Mouse (Mus musculus) intestine, embryonic 16.5 days (tissue): ENCODE results near the gene Slc11a2. TPM values are rescaled to one million over a fixed set of nuclear protein-coding genes. Genes with fewer than 3 reads are reported as not detected.

ENCODE experiments used
- ATAC-seq: fragments of 200-750 bp; cut with Nextera tagmentation; 2 replicates; pipeline ENCODE4 v1.8.0; 2017; ENCODE audit warnings: moderate TSS enrichment, moderate library complexity
- H3K27ac ChIP-seq: fragments of 300-500 bp; sonication (generic); 2 replicates; pipeline ENCODE4 v1.5.1; 2014; ENCODE audit warnings: mild to moderate bottlenecking, low read length
- H3K27me3 ChIP-seq: fragments of 300-500 bp; sonication (generic); replicated peaks from 2 replicates; pipeline ENCODE4 v1.6.1; 2014; ENCODE audit warnings: low read length, control low read depth, mixed read lengths; ENCODE audit not compliant: control insufficient read depth, insufficient read depth
- H3K36me3 ChIP-seq: fragments of 300-500 bp; sonication (generic); 2 replicates; pipeline ENCODE4 v1.6.1; 2014; ENCODE audit warnings: low read length, control low read depth; ENCODE audit not compliant: control insufficient read depth, insufficient read depth
- H3K4me1 ChIP-seq: fragments of 300-500 bp; sonication (generic); 2 replicates; pipeline ENCODE4 v1.6.1; 2014; ENCODE audit warnings: low read length, control low read depth, mixed read lengths; ENCODE audit not compliant: control insufficient read depth, insufficient read depth
- H3K4me2 ChIP-seq: fragments of 300-500 bp; sonication (generic); 2 replicates; pipeline ENCODE4 v1.6.1; 2014; ENCODE audit warnings: low read depth, low read length, control low read depth
- H3K4me3 ChIP-seq: fragments of 300-500 bp; sonication (generic); 2 replicates; pipeline ENCODE4 v1.5.1; 2014; ENCODE audit warnings: mild to moderate bottlenecking, low read length
- H3K9ac ChIP-seq: fragments of 300-500 bp; sonication (generic); 2 replicates; pipeline ENCODE4 v1.6.1; 2014; ENCODE audit warnings: low read depth, low read length
- H3K9me3 ChIP-seq: fragments of 300-500 bp; sonication (generic); 2 replicates; pipeline ENCODE4 v1.6.1; 2016; ENCODE audit warnings: low read length, control low read depth; ENCODE audit not compliant: control insufficient read depth
- WGBS: fragments of 180-500 bp; shearing (Covaris S2); extraction: QIAGEN DNeasy Blood & Tissue Kit; methylation state at CpG from one replicate; pipeline ENCODE4 v1.1.7; 2014; 5-methylcytosine and 5-hydroxymethylcytosine counted together
- polyA plus RNA-seq: library from polyadenylated mRNA; unstranded; fragments of >200 nt; fragmentation: Nextera tagmentation; extraction: Ambion mirVana; gene quantifications from 2 replicates; pipeline ENCODE4 v1.2.1, GENCODE M21; 2015

The Slc11a2 gene
- polyA plus RNA-seq, 1 experiment from 2014 or later = 40.7 TPM

GRCm38 (mm10) chr15:100401811-100402210, 23.1 kb downstream of the Slc11a2 start:
- peaks cover 29% of the 10 kb centered on the region for H3K36me3 ChIP-seq
- H3K9ac ChIP-seq = peak overlapping the region; percentile 54; the same call in 1 of the 2 replicates
- peak overlapping the region; percentile 31 for H3K4me3 ChIP-seq
- peaks cover 10% of the 10 kb centered on the region for H3K4me1 ChIP-seq
- peak overlapping the region; percentile 16; the same call in 1 of the 2 replicates for H3K27ac ChIP-seq
- no peak for ATAC-seq
- H3K4me2 ChIP-seq = peak overlapping the region; percentile 28; the same call in 1 of the 2 replicates
- H3K9me3 ChIP-seq = no peaks in the 10 kb centered on the region
- WGBS = 91% methylated on average over 4 of the region's 4 CpGs
- no peaks in the 10 kb centered on the region for H3K27me3 ChIP-seq

GRCm38 (mm10) chr15:100400592-100401250, 24.2 kb downstream of the Slc11a2 start:
- H3K27me3 ChIP-seq = no peaks in the 10 kb centered on the region
- H3K4me3 ChIP-seq = no peak overlapping the region
- H3K27ac ChIP-seq = no peak overlapping the region
- ATAC-seq = peak; percentile 55
- H3K4me1 ChIP-seq = peaks cover 3% of the 10 kb centered on the region
- 77% methylated on average over 16 of the region's 16 CpGs for WGBS
- no peak overlapping the region for H3K9ac ChIP-seq
- H3K4me2 ChIP-seq = no peak overlapping the region
- H3K9me3 ChIP-seq = no peaks in the 10 kb centered on the region
- peaks cover 31% of the 10 kb centered on the region for H3K36me3 ChIP-seq

- no peaks in the 10 kb centered on the region for H3K27me3 ChIP-seq
- H3K4me3 ChIP-seq = no peak overlapping the region
- no peaks in the 10 kb centered on the region for H3K4me1 ChIP-seq
- WGBS = 97% methylated on average over 3 of the region's 3 CpGs
- peaks cover 27% of the 10 kb centered on the region for H3K36me3 ChIP-seq
- no peak overlapping the region for H3K9ac ChIP-seq
- H3K27ac ChIP-seq = no peak overlapping the region
- no peak for ATAC-seq
- H3K4me2 ChIP-seq = no peak overlapping the region
- no peaks in the 10 kb centered on the region for H3K9me3 ChIP-seq
Observed at GRCm38 (mm10) chr15:100395561-100395960, 29.3 kb downstream of the Slc11a2 start.

DNA sequence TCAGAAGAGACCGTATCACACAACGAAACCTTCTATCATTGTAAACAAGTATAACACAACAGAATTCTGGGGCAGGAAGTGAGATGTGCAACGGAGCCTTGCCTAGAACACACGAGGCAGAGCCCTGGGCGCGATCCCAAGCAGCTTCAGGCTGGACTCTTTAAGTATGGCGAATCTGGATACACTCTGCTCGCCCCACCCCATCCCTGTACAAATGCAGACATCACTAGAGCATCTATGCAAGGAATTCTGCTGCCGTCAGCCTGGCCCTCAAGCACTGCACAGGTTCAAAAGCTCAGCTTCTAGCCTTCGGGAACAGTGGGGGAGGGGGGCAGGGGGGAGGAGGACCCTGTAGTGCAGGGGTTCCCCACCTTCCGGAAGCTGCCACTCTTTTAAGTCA, 31.9 kb downstream of the Slc11a2 start:
- H3K36me3 ChIP-seq = peaks cover 15% of the 10 kb centered on the region
- no peak overlapping the region for H3K27ac ChIP-seq
- no peaks in the 10 kb centered on the region for H3K27me3 ChIP-seq
- H3K4me2 ChIP-seq = no peak overlapping the region
- no peaks in the 10 kb centered on the region for H3K4me1 ChIP-seq
- ATAC-seq = no peak
- H3K4me3 ChIP-seq = no peak overlapping the region
- no peak overlapping the region for H3K9ac ChIP-seq
- H3K9me3 ChIP-seq = no peaks in the 10 kb centered on the region
- WGBS = 79% methylated on average over 11 of the region's 11 CpGs

- Histone ChIP-seq H3K9me3 (no peaks in the 10 kb centered on the region), H3K4me1 (no peaks in the 10 kb centered on the region), H3K36me3 (peaks cover 7% of the 10 kb centered on the region), H3K4me2 (no peak overlapping the region), H3K27me3 (no peaks in the 10 kb centered on the region), H3K4me3 (no peak overlapping the region), H3K27ac (no peak overlapping the region), H3K9ac (no peak overlapping the region)
- no peak for ATAC-seq
- 86% methylated on average over 7 of the region's 7 CpGs for WGBS
Observed at GRCm38 (mm10) chr15:100391599-100391998, 33.3 kb downstream of the Slc11a2 start.

GRCm38 (mm10) chr15:100391066-100391465, 33.8 kb downstream of the Slc11a2 start:
- WGBS = 63% methylated on average over 7 of the region's 7 CpGs
- Histone ChIP-seq H3K36me3 (peaks cover 7% of the 10 kb centered on the region; the same call in 1 of the 2 replicates), H3K4me2 (no peak overlapping the region), H3K4me3 (no peak overlapping the region), H3K27ac (no peak overlapping the region), H3K4me1 (no peaks in the 10 kb centered on the region), H3K9ac (no peak overlapping the region), H3K27me3 (no peaks in the 10 kb centered on the region), H3K9me3 (no peaks in the 10 kb centered on the region)
- no peak for ATAC-seq

DNA sequence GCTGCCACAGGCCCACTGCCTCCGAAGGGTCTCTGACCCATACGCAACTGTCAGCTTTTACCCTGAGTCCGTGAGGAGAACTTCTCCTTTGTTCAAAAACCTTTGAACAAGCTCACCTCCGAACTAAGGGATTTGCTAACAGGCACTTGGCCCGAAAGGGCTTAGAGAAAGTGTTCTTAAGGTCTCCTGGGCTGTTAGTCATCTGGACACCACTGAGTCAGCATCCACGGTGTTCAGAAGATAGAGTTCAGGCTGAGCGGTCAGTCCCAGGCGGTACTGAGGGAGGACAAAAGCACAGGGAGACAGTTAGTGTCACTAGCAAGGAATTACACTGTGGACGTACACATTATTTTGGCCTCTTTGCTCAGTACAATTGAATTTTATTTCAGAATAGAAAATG, 36.0 kb downstream of the Slc11a2 start:
- Histone ChIP-seq H3K27me3 (no peaks in the 10 kb centered on the region), H3K4me2 (no peak overlapping the region), H3K9ac (no peak overlapping the region), H3K4me3 (no peak overlapping the region), H3K4me1 (no peaks in the 10 kb centered on the region), H3K9me3 (no peaks in the 10 kb centered on the region), H3K27ac (no peak overlapping the region), H3K36me3 (0 out of 2 replicates have a peak, but pooled peaks cover 4% of the 10 kb centered on the region)
- 71% methylated on average over 9 of the region's 9 CpGs for WGBS
- ATAC-seq = no peak

- no peak for ATAC-seq
- WGBS = 86% methylated on average over 16 of the region's 16 CpGs
Observed at GRCm38 (mm10) chr15:100388224-100388835, 36.5 kb downstream of the Slc11a2 start.

GRCm38 (mm10) chr15:100387544-100388223, 37.2 kb downstream of the Slc11a2 start:
- H3K4me1 ChIP-seq = no peaks in the 10 kb centered on the region
- H3K27ac ChIP-seq = no peak overlapping the region
- no peaks in the 10 kb centered on the region for H3K36me3 ChIP-seq
- H3K4me2 ChIP-seq = no peak overlapping the region
- no peak overlapping the region for H3K4me3 ChIP-seq
- 85% methylated on average over 17 of the region's 17 CpGs for WGBS
- H3K27me3 ChIP-seq = no peaks in the 10 kb centered on the region
- H3K9me3 ChIP-seq = no peaks in the 10 kb centered on the region
- H3K9ac ChIP-seq = no peak overlapping the region
- peak; percentile 41 for ATAC-seq

More at GRCm38 (mm10) chr15:100388224-100388835, 36.5 kb downstream of the Slc11a2 start:
- Histone ChIP-seq H3K27me3 (no peaks in the 10 kb centered on the region), H3K4me3 (no peak overlapping the region), H3K4me1 (no peaks in the 10 kb centered on the region), H3K4me2 (no peak overlapping the region), H3K9me3 (no peaks in the 10 kb centered on the region), H3K36me3 (0 out of 2 replicates have a peak, but pooled peaks cover under 1% of the 10 kb centered on the region), H3K27ac (no peak overlapping the region), H3K9ac (no peak overlapping the region)
